Mouse (Mus musculus) megakaryocyte, embryonic 14.5 days (primary cell): Measurements from ENCODE around the gene Haus3.

Experiments used
- FLI1 ChIP-seq: IDR thresholded peaks from 2 replicates; pipeline ENCODE4 v1.6.1; 2012; ENCODE audit warnings: low read length, inconsistent platforms, mixed read lengths
- GATA1 ChIP-seq: IDR thresholded peaks from 3 replicates; pipeline ENCODE4 v1.6.1; 2012; ENCODE audit warnings: mixed read lengths, low read length, inconsistent platforms, borderline replicate concordance

DNA sequence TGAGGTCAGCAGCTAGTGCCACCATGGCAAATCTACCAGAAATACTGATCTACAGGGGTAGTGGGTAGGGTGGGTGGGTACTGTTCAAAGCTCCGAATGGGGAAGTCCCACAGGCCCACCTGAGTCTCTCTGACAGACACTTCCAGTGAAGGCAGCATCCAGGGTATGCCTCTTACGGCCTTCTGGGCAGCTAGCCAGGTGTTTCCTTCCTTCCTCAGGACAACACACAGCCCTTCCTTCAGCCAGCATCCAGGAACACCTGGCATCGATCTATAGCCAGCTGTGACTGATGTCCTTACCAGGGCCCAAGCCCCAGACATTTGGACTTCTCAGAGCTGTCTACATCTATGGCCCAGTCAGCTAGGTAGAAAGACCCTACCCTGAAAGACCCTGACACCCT is 13.2 kb upstream of the Haus3 start:
- TF ChIP-seq GATA1 (no peak), FLI1 (no peak)
